Mouse (Mus musculus) bone marrow, adult 2 months (tissue): Measurements from ENCODE around the gene P2rx4.

ENCODE experiments used
- CTCF ChIP-seq: fragments of 200-500 bp; IDR thresholded peaks from 2 replicates; pipeline ENCODE4 v1.5.1; 2011; ENCODE audit warnings: low read length, control low read depth; ENCODE audit not compliant: control insufficient read depth, insufficient read depth
- POLR2A ChIP-seq: fragments of 200-500 bp; IDR thresholded peaks from 2 replicates; pipeline ENCODE4 v1.6.1; 2011; ENCODE audit warnings: low read depth, mild to moderate bottlenecking, control low read depth, low read length, borderline replicate concordance; ENCODE audit not compliant: control insufficient read depth

- TF ChIP-seq CTCF (no peak), POLR2A (peak; percentile 71; the same call in 1 of the 2 replicates)
These were observed at the start of gene P2rx4 for GRCm38 (mm10) chr5:122707276-122708181.
